Mouse (Mus musculus) intestine, postnatal 0 days (tissue): ENCODE results near the gene Mreg. TPM values are rescaled to one million over a fixed set of nuclear protein-coding genes. Genes with fewer than 3 reads are reported as not detected.

Source experiments
- ATAC-seq: fragments of 200-750 bp; cut with Nextera tagmentation; 2 replicates; pipeline ENCODE4 v1.8.0; 2017; ENCODE audit warnings: mild to moderate bottlenecking, moderate TSS enrichment, moderate library complexity
- H3K27ac ChIP-seq: fragments of 300-500 bp; sonication (generic); 2 replicates; pipeline ENCODE4 v1.5.1; 2014; ENCODE audit warnings: mild to moderate bottlenecking, low read depth, low read length, moderate library complexity
- H3K27me3 ChIP-seq: fragments of 300-500 bp; sonication (generic); replicated peaks from 2 replicates; pipeline ENCODE4 v1.6.1; 2014; ENCODE audit warnings: low read length, mixed read lengths; ENCODE audit not compliant: control insufficient read depth, insufficient read depth
- H3K36me3 ChIP-seq: fragments of 300-500 bp; sonication (generic); 2 replicates; pipeline ENCODE4 v1.6.1; 2014; ENCODE audit warnings: mild to moderate bottlenecking, moderate library complexity; ENCODE audit not compliant: control insufficient read depth, insufficient read depth
- H3K4me1 ChIP-seq: fragments of 300-500 bp; sonication (generic); replicated peaks from 2 replicates; pipeline ENCODE4 v1.6.1; 2014; ENCODE audit warnings: antibody characterized with exemption, low read length, mixed read lengths; ENCODE audit not compliant: control insufficient read depth, insufficient read depth
- H3K4me2 ChIP-seq: fragments of 300-500 bp; sonication (generic); replicated peaks from 2 replicates; pipeline ENCODE4 v1.6.1; 2014; ENCODE audit warnings: low read depth, mild to moderate bottlenecking, moderate library complexity
- H3K4me3 ChIP-seq: fragments of 300-500 bp; sonication (generic); 2 replicates; pipeline ENCODE4 v1.5.1; 2014; ENCODE audit warnings: low read depth, low read length
- H3K9ac ChIP-seq: fragments of 300-500 bp; sonication (generic); 2 replicates; pipeline ENCODE4 v1.6.1; 2014; ENCODE audit warnings: mild to moderate bottlenecking, low read depth, low read length
- H3K9me3 ChIP-seq: fragments of 300-500 bp; sonication (generic); 2 replicates; pipeline ENCODE4 v1.6.1; 2016; ENCODE audit warnings: mixed run types; ENCODE audit not compliant: control insufficient read depth
- CTCF ChIP-seq: sonication (generic); IDR thresholded peaks from 2 replicates; pipeline ENCODE4 v1.5.1; 2016; ENCODE audit warnings: low read depth, mild to moderate bottlenecking, control low read depth, antibody characterized with exemption, moderate library complexity
- WGBS: fragments of 180-500 bp; shearing (Covaris S2); extraction: QIAGEN DNeasy Blood & Tissue Kit; methylation state at CpG from one replicate; pipeline ENCODE4 v1.1.7; 2014; 5-methylcytosine and 5-hydroxymethylcytosine counted together
- polyA plus RNA-seq: library from polyadenylated mRNA; unstranded; fragments of >200 nt; fragmentation: Nextera tagmentation; extraction: Ambion mirVana; gene quantifications from 2 replicates; pipeline ENCODE4 v1.2.1, GENCODE M21; 2015

The Mreg gene
- polyA plus RNA-seq, 1 experiment from 2014 or later: 26.6 TPM

DNA sequence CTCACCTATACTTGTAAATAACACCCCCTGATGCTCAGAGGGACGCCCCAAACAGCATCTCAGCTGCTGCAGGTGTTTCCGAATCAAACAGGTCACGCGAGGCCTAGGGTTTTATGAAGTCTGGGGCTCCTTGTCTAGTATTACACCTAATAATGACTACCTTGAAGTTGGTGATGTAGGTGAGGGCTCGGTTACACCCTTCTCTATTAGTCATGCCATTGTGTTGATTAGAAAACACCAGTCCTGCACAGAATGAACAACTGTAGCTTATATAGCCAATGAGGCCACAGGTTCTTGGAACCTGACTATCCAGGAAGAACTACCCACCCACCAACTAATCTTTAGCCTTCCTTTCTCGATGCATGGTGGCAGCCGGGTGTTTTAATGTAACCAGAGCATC lies 51.8 kb downstream of the Mreg start:
- TF ChIP-seq CTCF: no peak
- WGBS: 90% methylated on average over 7 of the region's 7 CpGs
- no peaks in the 10 kb centered on the region for H3K9me3 ChIP-seq
- H3K4me2 ChIP-seq: no peak overlapping the region
- H3K4me1 ChIP-seq: no peaks in the 10 kb centered on the region
- H3K36me3 ChIP-seq: no peaks in the 10 kb centered on the region
- H3K9ac ChIP-seq: no peak overlapping the region
- no peak overlapping the region for H3K4me3 ChIP-seq
- no peak for ATAC-seq
- H3K27me3 ChIP-seq: no peaks in the 10 kb centered on the region
- no peak overlapping the region for H3K27ac ChIP-seq

DNA sequence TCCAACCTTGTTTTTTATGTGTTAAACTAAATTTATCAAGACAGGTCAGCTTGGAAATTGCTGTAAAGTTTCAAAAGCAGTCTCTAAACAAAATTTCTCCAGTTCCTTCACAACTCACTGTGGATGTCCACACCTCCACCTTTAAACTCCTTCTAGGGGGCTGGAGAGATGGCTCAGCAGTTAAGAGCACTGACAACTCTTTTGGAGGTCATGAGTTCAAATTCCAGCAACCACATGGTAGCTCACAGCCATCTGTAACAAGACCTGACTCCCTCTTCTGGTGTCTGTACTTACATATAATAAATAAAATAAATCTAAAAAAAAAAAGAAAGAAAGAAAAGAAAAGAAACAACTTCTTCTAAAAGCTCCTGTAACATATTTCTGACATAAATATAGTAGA lies 67.1 kb downstream of the Mreg start:
- H3K27ac ChIP-seq: no peak overlapping the region

DNA sequence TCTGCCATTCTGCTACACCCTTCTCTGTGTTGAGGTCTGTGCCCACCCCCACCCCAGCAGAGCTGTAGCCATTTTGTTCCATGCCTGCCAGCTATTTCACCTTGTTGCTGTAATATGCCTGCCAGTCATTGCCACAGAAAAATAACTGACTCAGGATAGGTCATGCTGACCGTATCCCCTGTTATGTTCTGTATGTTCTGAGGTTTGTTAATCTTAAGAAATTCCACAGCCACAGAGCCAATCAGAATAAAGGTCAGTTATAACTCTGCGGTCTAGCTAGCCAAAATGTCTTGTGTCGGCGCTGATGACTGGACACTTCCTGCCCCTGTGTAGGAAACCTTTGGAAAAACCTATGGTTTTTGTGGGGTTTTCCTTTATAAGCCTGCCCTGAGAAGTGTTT lies 67.7 kb downstream of the Mreg start:
- no peak for ATAC-seq
- H3K27ac ChIP-seq: no peak overlapping the region
- H3K4me3 ChIP-seq: no peak overlapping the region
- H3K4me2 ChIP-seq: no peak overlapping the region
- 85% methylated on average over 4 of the region's 4 CpGs for WGBS
- H3K27me3 ChIP-seq: no peaks in the 10 kb centered on the region
- H3K36me3 ChIP-seq: no peaks in the 10 kb centered on the region
- H3K9ac ChIP-seq: no peak overlapping the region
- no peaks in the 10 kb centered on the region for H3K4me1 ChIP-seq
- H3K9me3 ChIP-seq: no peaks in the 10 kb centered on the region
- TF ChIP-seq CTCF: no peak

More for the DNA sequence above, 67.1 kb downstream of the Mreg start:
- Histone ChIP-seq H3K9me3 (no peaks in the 10 kb centered on the region), H3K27me3 (no peaks in the 10 kb centered on the region), H3K4me1 (no peaks in the 10 kb centered on the region), H3K36me3 (no peaks in the 10 kb centered on the region), H3K4me3 (no peak overlapping the region), H3K4me2 (no peak overlapping the region), H3K9ac (no peak overlapping the region)
- no peak for ATAC-seq
- TF ChIP-seq CTCF: no peak

DNA sequence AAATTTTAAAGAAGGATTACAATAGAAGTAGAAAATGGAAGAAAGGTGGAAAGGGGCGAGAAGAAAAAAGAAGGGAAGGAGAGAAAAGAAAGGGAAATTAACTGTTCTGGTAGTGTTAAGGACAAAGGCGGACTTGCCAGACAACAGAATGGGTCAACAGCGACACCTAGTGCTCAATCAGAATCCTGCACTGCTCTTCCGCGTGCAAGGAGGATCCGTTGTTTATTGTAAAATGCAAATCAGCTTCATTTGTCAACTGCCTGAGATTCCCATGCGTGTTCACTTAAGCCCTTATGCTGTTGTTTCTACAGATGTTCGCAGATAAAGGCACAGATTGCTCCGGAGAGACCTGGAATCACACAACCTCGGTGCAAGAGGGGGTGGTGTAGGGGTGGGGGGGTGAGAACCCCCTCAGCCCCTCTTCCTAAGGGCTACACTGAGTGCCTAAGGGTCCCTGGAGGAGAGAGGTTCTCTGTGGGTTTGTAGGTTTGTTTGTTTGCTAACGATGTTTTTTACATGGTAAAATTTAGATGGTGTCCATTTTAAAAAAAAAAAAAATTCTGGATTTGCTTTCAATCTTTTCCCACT lies 70.1 kb downstream of the Mreg start:
- H3K4me1 ChIP-seq: no peaks in the 10 kb centered on the region
- no peak for ATAC-seq
- no peak overlapping the region for H3K9ac ChIP-seq
- no peak overlapping the region for H3K4me3 ChIP-seq
- no peaks in the 10 kb centered on the region for H3K27me3 ChIP-seq
- peak; percentile 94 for TF ChIP-seq CTCF
- peak overlapping the region; percentile 28 for H3K4me2 ChIP-seq
- 6% methylated on average over 11 of the region's 11 CpGs for WGBS
- no peaks in the 10 kb centered on the region for H3K36me3 ChIP-seq
- H3K27ac ChIP-seq: no peak overlapping the region
- no peaks in the 10 kb centered on the region for H3K9me3 ChIP-seq

DNA sequence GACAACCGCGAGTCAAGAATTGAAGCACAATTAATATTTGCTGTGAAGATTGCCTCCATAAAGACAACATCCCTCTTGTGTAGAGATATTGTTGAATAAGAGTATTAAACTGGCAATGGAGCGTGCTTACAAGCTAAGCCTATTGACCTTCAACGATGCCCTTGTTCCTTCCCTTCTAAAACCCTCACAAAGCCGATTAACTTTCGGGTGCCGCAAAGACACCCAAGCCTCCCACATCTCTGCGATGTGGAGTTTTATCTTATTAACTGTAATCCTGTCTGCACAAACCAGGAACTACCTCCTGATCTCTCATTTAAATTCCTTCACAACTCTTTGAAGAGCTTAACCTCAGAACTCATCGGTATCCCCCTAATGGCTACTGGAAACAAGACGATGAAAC lies 76.0 kb downstream of the Mreg start:
- no peak overlapping the region for H3K4me3 ChIP-seq
- no peaks in the 10 kb centered on the region for H3K36me3 ChIP-seq
- H3K9me3 ChIP-seq: 0 out of 2 replicates have a peak, but pooled peaks cover 3% of the 10 kb centered on the region
- H3K4me2 ChIP-seq: no peak overlapping the region
- ATAC-seq: no peak
- no peak overlapping the region for H3K9ac ChIP-seq
- no peak overlapping the region for H3K27ac ChIP-seq
- WGBS: 93% methylated on average over 10 of the region's 10 CpGs
- H3K27me3 ChIP-seq: no peaks in the 10 kb centered on the region
- TF ChIP-seq CTCF: no peak
- no peaks in the 10 kb centered on the region for H3K4me1 ChIP-seq

DNA sequence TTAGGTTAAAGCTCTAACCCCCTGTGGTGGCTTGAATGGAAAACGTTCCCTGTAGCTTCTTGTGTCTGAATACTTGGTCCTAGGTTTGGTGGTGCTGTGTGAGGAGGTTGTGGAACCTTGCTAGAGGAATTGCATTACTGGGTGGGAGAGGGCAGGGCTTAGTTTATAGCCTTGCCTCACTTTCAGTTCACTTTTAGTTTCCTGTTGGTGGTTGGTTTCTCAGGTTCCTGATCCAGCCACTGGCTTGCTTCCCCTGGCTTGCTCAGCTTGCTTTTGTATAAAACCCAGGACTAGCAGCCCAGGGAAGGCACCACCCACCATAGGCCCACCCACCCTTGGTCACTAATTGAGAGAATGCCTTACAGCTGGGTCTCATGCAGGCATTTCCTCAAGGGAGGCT lies 77.6 kb downstream of the Mreg start:
- no peaks in the 10 kb centered on the region for H3K4me1 ChIP-seq
- 0 out of 2 replicates have a peak, but pooled peaks cover 3% of the 10 kb centered on the region for H3K9me3 ChIP-seq
- H3K4me2 ChIP-seq: no peak overlapping the region
- H3K4me3 ChIP-seq: no peak overlapping the region
- no peaks in the 10 kb centered on the region for H3K36me3 ChIP-seq
- no peak for ATAC-seq
- no peak overlapping the region for H3K27ac ChIP-seq
- no peaks in the 10 kb centered on the region for H3K27me3 ChIP-seq
- no peak overlapping the region for H3K9ac ChIP-seq
- 70% methylated on average over 1 of the region's 1 CpGs for WGBS
- no peak for TF ChIP-seq CTCF
